Mouse (Mus musculus): ENCODE measurements around the gene Wwtr1.

- TF ChIP-seq POLR2A (IDR thresholded peaks at IDR 0.05; ENCODE audit: borderline replicate concordance, extremely low read depth, insufficient read depth, insufficient read length, poor library complexity, severe bottlenecking) (no peak), CTCF (IDR thresholded peaks at IDR 0.05; ENCODE audit: borderline replicate concordance, extremely low read depth, insufficient read depth, insufficient read length) (no peak)
Observed at GRCm38 (mm10) chr3:57496428-57496827, 79.3 kb downstream of the Wwtr1 start.

Measured in brain, embryonic 14.5 days (tissue).